Mouse (Mus musculus) right cerebral cortex, postnatal 36 days (tissue): ENCODE measurements at regions not wholly inside any gene's neighbourhood (a gene's known extent, or its start where the extent isn't known, plus 50 kb on each side); places are given as distances from the start of the nearest gene placed in this dataset.

ENCODE experiments used
- DNase-seq, 2 experiments: peaks; one replicate each; pipeline ENCODE4 v3.0.0; 2022; ENCODE audit warnings: low spot score in 2 of 2, mixed read lengths in 1 of 2

GRCm38 (mm10) chr1:174999265-175000200, 77.9 kb upstream of the Grem2 start:
- no peak for DNase-seq

- DNase-seq: no peak
Observed at GRCm38 (mm10) chr1:174992520-174992919, 70.9 kb upstream of the Grem2 start.

GRCm38 (mm10) chr1:174988590-174988989, 67.0 kb upstream of the Grem2 start:
- no peak for DNase-seq

- peak in 1 of 2 experiments; percentile 2 for DNase-seq
Observed at GRCm38 (mm10) chr1:174971895-174972294, 50.3 kb upstream of the Grem2 start.
